Mouse (Mus musculus): ENCODE results near the gene Wdr48. TPM values are rescaled to one million over a fixed set of nuclear protein-coding genes. Genes with fewer than 3 reads are reported as not detected.

The Wdr48 gene
- total and polyA plus RNA-seq, 3 experiments = 26.9 to 32.3 (median 32.0) TPM

DNA sequence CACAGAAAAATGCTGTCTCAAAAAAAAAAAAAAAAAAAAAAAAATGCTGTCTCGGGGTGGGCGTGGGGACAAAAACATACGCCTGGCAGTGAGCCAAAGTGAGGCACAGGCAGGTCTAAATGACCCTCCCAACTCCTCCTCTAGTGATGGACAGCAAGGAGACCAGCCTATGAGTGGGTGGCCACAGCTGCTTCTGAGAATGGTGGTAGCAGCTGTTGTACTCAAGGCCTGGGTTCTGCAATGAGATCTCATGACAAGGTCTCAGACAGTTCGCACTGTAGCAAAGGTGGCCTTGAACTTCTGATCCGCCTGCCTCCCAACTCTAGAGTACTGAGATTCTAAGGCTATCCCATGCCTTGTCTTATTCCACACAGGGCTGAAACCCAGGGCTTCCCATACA lies 46.7 kb downstream of the Wdr48 start:
- Histone ChIP-seq H3K79me2 (replicated peaks; ENCODE audit: control insufficient read depth, extremely low read depth, insufficient read depth, poor library complexity, severe bottlenecking) (no peaks in the 10 kb centered on the region), H3K36me3 (replicated peaks in 1 of 2; ENCODE audit: control insufficient read depth in 1 of 2, insufficient read depth in 1 of 2, low read length in 1 of 2) (no peaks in the 10 kb centered on the region), H3K27me3 (replicated peaks) (no peaks in the 10 kb centered on the region), H3K4me1 (ENCODE audit: control insufficient read depth in 1 of 2, insufficient read depth in 2 of 2) (peaks cover 16 to 50% of the 10 kb centered on the region in 2 experiments), H3K9ac (ENCODE audit: insufficient read depth, low read depth) (no peak overlapping the region), H3K27ac (ENCODE audit: insufficient read depth, low read depth) (no peak overlapping the region), H3K4me2 (ENCODE audit: insufficient read depth, low read depth, poor library complexity, severe bottlenecking) (no peak overlapping the region), H3K4me3 (replicated peaks in 1 of 3; ENCODE audit: low read depth in 2 of 3, low read length in 2 of 3, poor library complexity in 1 of 3) (no peak overlapping the region), H3K9me3 (replicated peaks; ENCODE audit: low read length) (no peaks in the 10 kb centered on the region)
- DNase-seq (ENCODE audit: extremely low read depth) = no peak
- dilution Hi-C loops (cut with MboI; ENCODE audit: extremely low pct_ligation_motif_present, extremely low pct_unique_long_range_greater_than_20kb, low sequenced_read_pairs) (no loop called here), in situ Hi-C loops (cut with MboI; ENCODE audit: low pct_ligation_motif_present, low pct_unique_long_range_greater_than_20kb, low sequenced_read_pairs) (no loop called here)
- TF ChIP-seq MXI1 (IDR thresholded peaks at IDR 0.05; ENCODE audit: low read depth, low read length) (no peak), SMC3 (IDR thresholded peaks at IDR 0.05; ENCODE audit: low read depth, low read length) (no peak), RAD21 (IDR thresholded peaks at IDR 0.05; ENCODE audit: low read depth, low read length) (no peak), NELFE (IDR thresholded peaks at IDR 0.05; ENCODE audit: low read depth, low read length) (no peak), KAT2A (IDR thresholded peaks at IDR 0.05; ENCODE audit: insufficient replicate concordance, low read length) (no peak), MEF2A (IDR thresholded peaks at IDR 0.05; ENCODE audit: borderline replicate concordance, low read depth, low read length) (no peak), JUND (conservative IDR thresholded peaks at IDR 0.05; ENCODE audit: low read depth, low read length) (no peak), E2F4 (IDR thresholded peaks at IDR 0.05; ENCODE audit: insufficient replicate concordance, low read depth, low read length) (no peak), MAFK (IDR thresholded peaks at IDR 0.05; ENCODE audit: insufficient replicate concordance, low read length) (no peak), CHD1 (IDR thresholded peaks at IDR 0.05; ENCODE audit: low read depth, low read length) (no peak), ZKSCAN1 (IDR thresholded peaks at IDR 0.05; ENCODE audit: borderline replicate concordance, low read depth, low read length) (no peak), GABPA (IDR thresholded peaks at IDR 0.05; ENCODE audit: insufficient replicate concordance, low read depth, low read length) (no peak), USF1 (IDR thresholded peaks at IDR 0.05; ENCODE audit: low read depth, low read length) (no peak), JUN (IDR thresholded peaks at IDR 0.05; ENCODE audit: insufficient read depth, low read depth, low read length) (no peak), ETS1 (conservative IDR thresholded peaks at IDR 0.05; ENCODE audit: low read depth, low read length) (no peak), NRF1 (IDR thresholded peaks at IDR 0.05; ENCODE audit: low read depth, low read length) (no peak), SIN3A (IDR thresholded peaks at IDR 0.05; ENCODE audit: low read length) (no peak), UBTF (IDR thresholded peaks at IDR 0.05; ENCODE audit: low read depth, low read length) (no peak), BHLHE40 (IDR thresholded peaks at IDR 0.05; ENCODE audit: low read depth, low read length) (no peak), PAX5 (IDR thresholded peaks at IDR 0.05; ENCODE audit: low read length) (no peak)

GRCm38 (mm10) chr9:119941861-119942260 lies 47.2 kb downstream of the Wdr48 start:
- in situ Hi-C loops (cut with MboI; ENCODE audit: low pct_ligation_motif_present, low pct_unique_long_range_greater_than_20kb, low sequenced_read_pairs) = no loop called here
- dilution Hi-C loops (cut with MboI; ENCODE audit: extremely low pct_ligation_motif_present, extremely low pct_unique_long_range_greater_than_20kb, low sequenced_read_pairs) = no loop called here

More at GRCm38 (mm10) chr9:119941861-119942260, 47.2 kb downstream of the Wdr48 start:
- Histone ChIP-seq H3K4me2 (ENCODE audit: insufficient read depth, low read depth, poor library complexity, severe bottlenecking) (no peak overlapping the region), H3K79me2 (replicated peaks; ENCODE audit: control insufficient read depth, extremely low read depth, insufficient read depth, poor library complexity, severe bottlenecking) (no peaks in the 10 kb centered on the region), H3K27ac (ENCODE audit: insufficient read depth, low read depth) (no peak overlapping the region), H3K4me1 (ENCODE audit: control insufficient read depth in 1 of 2, insufficient read depth in 2 of 2) (peaks cover 16 to 53% of the 10 kb centered on the region in 2 experiments), H3K36me3 (replicated peaks in 1 of 2; ENCODE audit: control insufficient read depth in 1 of 2, insufficient read depth in 1 of 2, low read length in 1 of 2) (no peaks in the 10 kb centered on the region), H3K9me3 (replicated peaks; ENCODE audit: low read length) (no peaks in the 10 kb centered on the region), H3K9ac (ENCODE audit: insufficient read depth, low read depth) (no peak overlapping the region), H3K27me3 (replicated peaks) (no peaks in the 10 kb centered on the region), H3K4me3 (replicated peaks in 1 of 3; ENCODE audit: low read depth in 2 of 3, low read length in 2 of 3, poor library complexity in 1 of 3) (no peak overlapping the region)
- TF ChIP-seq RCOR1 (conservative IDR thresholded peaks at IDR 0.05; ENCODE audit: low read depth, low read length) (no peak), RAD21 (IDR thresholded peaks at IDR 0.05; ENCODE audit: low read depth, low read length) (no peak), CTCF (conservative IDR thresholded peaks at IDR 0.05 in 1 of 2, IDR thresholded peaks at IDR 0.05 in 1 of 2; ENCODE audit: low read depth in 2 of 2, low read length in 2 of 2) (no peak), EP300 (IDR thresholded peaks at IDR 0.05; ENCODE audit: low read length) (no peak), MAZ (IDR thresholded peaks at IDR 0.05; ENCODE audit: low read depth, low read length) (no peak), MXI1 (IDR thresholded peaks at IDR 0.05; ENCODE audit: low read depth, low read length) (no peak), MAFK (IDR thresholded peaks at IDR 0.05; ENCODE audit: insufficient replicate concordance, low read length) (no peak), IRF4 (IDR thresholded peaks at IDR 0.05; ENCODE audit: low read depth, low read length) (no peak), ZNF384 (IDR thresholded peaks at IDR 0.05; ENCODE audit: low read depth, low read length) (no peak), JUN (IDR thresholded peaks at IDR 0.05; ENCODE audit: insufficient read depth, low read depth, low read length) (no peak), CHD1 (IDR thresholded peaks at IDR 0.05; ENCODE audit: low read depth, low read length) (no peak), BHLHE40 (IDR thresholded peaks at IDR 0.05; ENCODE audit: low read depth, low read length) (no peak), MEF2A (IDR thresholded peaks at IDR 0.05; ENCODE audit: borderline replicate concordance, low read depth, low read length) (no peak), ZMIZ1 (IDR thresholded peaks at IDR 0.05; ENCODE audit: low read depth, low read length) (no peak), TBP (conservative IDR thresholded peaks at IDR 0.05; ENCODE audit: low read depth, low read length) (no peak)
- no peak for DNase-seq (ENCODE audit: extremely low read depth)

Data from CH12.LX (cell line).